Mouse (Mus musculus) adrenal gland, postnatal 4 days (tissue): ENCODE data around the gene Sez6l2. TPM values are rescaled to one million over a fixed set of nuclear protein-coding genes. Genes with fewer than 3 reads are reported as not detected.
"Not testable (repeated sequence)": the region's sequence is repeated elsewhere in the genome, so short reads cannot be mapped to it uniquely, and the experiment has no call there.

Experiments
- DNase-seq, 2 experiments: peaks; one replicate each; pipeline ENCODE4 v3.0.0; 2021 to 2022; ENCODE audit warnings: low spot score in 2 of 2, mixed read lengths in 2 of 2
- long read RNA-seq, 2 experiments: library from polyadenylated mRNA; stranded (forward); transcript quantifications; one replicate each; pipeline ENCODE4 v2.0.0; 2021
- total RNA-seq, 2 experiments: library from RNA; stranded (reverse); gene quantifications; 2 replicates each; pipeline ENCODE4 v1.2.3; 2021

Sez6l2 gene
- total RNA-seq, result 10 to 100 TPM; 97.6 to 97.9 TPM
- long read RNA-seq, experiment 1, partial matches to known transcripts, result 54 of 61 reads
- long read RNA-seq, experiment 1, other reads (novel, unspliced or antisense), result 3 of 61 reads
- long read RNA-seq, experiment 2, partial matches to known transcripts, result 80 of 89 reads
- long read RNA-seq, experiment 2, other reads (novel, unspliced or antisense), result 6 of 89 reads

GRCm38 (mm10) chr7:126949793-126950646 lies at the start of gene Sez6l2:
Sez6l2 (plus strand) TSS chr7:126950563.
- peak; percentile 84 to 87 for DNase-seq

- no peak for DNase-seq
Measured at GRCm38 (mm10) chr7:126905590-126905989, 44.8 kb upstream of the Sez6l2 start.

- DNase-seq, result no peak
Measured at GRCm38 (mm10) chr7:126914844-126915243, 35.5 kb upstream of the Sez6l2 start.

GRCm38 (mm10) chr7:126918356-126918755 lies 32.0 kb upstream of the Sez6l2 start:
- not testable (repeated sequence) for DNase-seq

GRCm38 (mm10) chr7:126919973-126920372 lies 30.4 kb upstream of the Sez6l2 start:
- no peak for DNase-seq

- no peak for DNase-seq
Measured at GRCm38 (mm10) chr7:126921563-126921962, 28.8 kb upstream of the Sez6l2 start.

GRCm38 (mm10) chr7:126922624-126923060 lies 27.7 kb upstream of the Sez6l2 start, which contains the start of gene Tmem219:
Tmem219 (minus strand) TSS chr7:126922917.
- DNase-seq, result no peak

GRCm38 (mm10) chr7:126923999-126924398 lies 26.4 kb upstream of the Sez6l2 start:
- no peak for DNase-seq

- no peak for DNase-seq
Measured at GRCm38 (mm10) chr7:126926299-126926698, 24.1 kb upstream of the Sez6l2 start.

GRCm38 (mm10) chr7:126928384-126929037 lies 21.9 kb upstream of the Sez6l2 start, which contains the start of gene Kctd13:
Kctd13 (plus strand) TSS chr7:126928879.
- DNase-seq, result peak; percentile 83 to 90

- DNase-seq, result no peak
Measured at GRCm38 (mm10) chr7:126929046-126929445, 21.3 kb upstream of the Sez6l2 start.

GRCm38 (mm10) chr7:126932652-126933051 lies 17.7 kb upstream of the Sez6l2 start:
- DNase-seq, result no peak

GRCm38 (mm10) chr7:126941171-126941570 lies 9.2 kb upstream of the Sez6l2 start:
- DNase-seq, result no peak

- DNase-seq, result no peak
Measured at GRCm38 (mm10) chr7:126941801-126942200, 8.6 kb upstream of the Sez6l2 start.

GRCm38 (mm10) chr7:126946530-126946929 lies 3.8 kb upstream of the Sez6l2 start:
- DNase-seq, result no peak

- DNase-seq, result no peak
Measured at GRCm38 (mm10) chr7:126948626-126949025, 1.7 kb upstream of the Sez6l2 start.

- no peak for DNase-seq
Measured at GRCm38 (mm10) chr7:126949403-126949792, 965 bp upstream of the Sez6l2 start, which contains the start of gene Asphd1. Asphd1 (minus strand) TSS chr7:126949582.

GRCm38 (mm10) chr7:126950647-126951615 lies 568 bp downstream of the Sez6l2 start:
- no peak for DNase-seq

- DNase-seq, result no peak
Measured at GRCm38 (mm10) chr7:126951741-126952140, 1.4 kb downstream of the Sez6l2 start.

GRCm38 (mm10) chr7:126952646-126953045 lies 2.3 kb downstream of the Sez6l2 start:
- DNase-seq, result no peak
